Mouse (Mus musculus) spleen, adult 2 months (tissue): Measurements from ENCODE around the gene Fgfr2. TPM values are rescaled to one million over a fixed set of nuclear protein-coding genes. Genes with fewer than 3 reads are reported as not detected.
"Not testable (repeated sequence)": the region's sequence is repeated elsewhere in the genome, so short reads cannot be mapped to it uniquely, and the experiment has no call there.

Source experiments
- DNase-seq, 2 experiments: peaks; one replicate each; pipeline versions ENCODE4 v3.0.0 to v3.0.0-alpha.2; 2012 to 2021; ENCODE audit warnings: low spot score in 2 of 2, low read depth in 1 of 2
- H3K27ac ChIP-seq: fragments of 200-500 bp; 2 replicates; pipeline ENCODE4 v1.5.1; 2012; ENCODE audit warnings: low read length, inconsistent platforms; ENCODE audit not compliant: insufficient read depth
- H3K27me3 ChIP-seq: fragments of 200-500 bp; 2 replicates; pipeline ENCODE4 v1.6.1; 2012; ENCODE audit warnings: mild to moderate bottlenecking, moderate library complexity, low read length, inconsistent platforms; ENCODE audit not compliant: control insufficient read depth, insufficient read depth
- H3K36me3 ChIP-seq: fragments of 200-500 bp; 2 replicates; pipeline ENCODE4 v1.6.1; 2012; ENCODE audit warnings: mild to moderate bottlenecking, low read length, inconsistent platforms; ENCODE audit not compliant: control insufficient read depth, insufficient read depth
- H3K4me1 ChIP-seq: fragments of 200-500 bp; 2 replicates; pipeline ENCODE4 v1.6.1; 2011; ENCODE audit warnings: inconsistent platforms; ENCODE audit not compliant: control insufficient read depth, insufficient read depth, insufficient read length
- H3K4me3 ChIP-seq: fragments of 200-500 bp; 2 replicates; pipeline ENCODE4 v1.5.1; 2011; ENCODE audit warnings: mild to moderate bottlenecking, inconsistent platforms; ENCODE audit not compliant: insufficient read depth, insufficient read length; ENCODE audit errors: extremely low read depth
- CTCF ChIP-seq: fragments of 200-500 bp; IDR thresholded peaks from 2 replicates; pipeline ENCODE4 v1.5.1; 2011; ENCODE audit warnings: mild to moderate bottlenecking, inconsistent platforms; ENCODE audit not compliant: insufficient read depth, insufficient read length, insufficient replicate concordance; ENCODE audit errors: extremely low read depth
- POLR2A ChIP-seq: fragments of 200-500 bp; IDR thresholded peaks from 2 replicates; pipeline ENCODE4 v1.6.1; 2011; ENCODE audit warnings: low read depth, low read length, inconsistent platforms
- WGBS: fragments of 180-500 bp; shearing (Covaris S2); methylation state at CpG from one replicate; pipeline ENCODE4 v1.1.7; 2018; 5-methylcytosine and 5-hydroxymethylcytosine counted together
- polyA plus RNA-seq: library from polyadenylated mRNA; depleted of rRNA; stranded (reverse); fragments of >200 nt; gene quantifications from 2 replicates; pipeline ENCODE4 v1.2.3, GENCODE M21; 2012

Fgfr2 gene
- polyA plus RNA-seq, 1 experiment, result 1.6 TPM

- no peak for DNase-seq
- Histone ChIP-seq H3K27ac (no peak overlapping the region), H3K27me3 (0 out of 2 replicates have a peak, but pooled peaks cover 1% of the 10 kb centered on the region), H3K4me3 (no peak overlapping the region), H3K4me1 (no peaks in the 10 kb centered on the region), H3K36me3 (no peaks in the 10 kb centered on the region)
- WGBS, result 62% methylated on average over 5 of the region's 5 CpGs
- TF ChIP-seq POLR2A, result no peak
These were observed 616.9 kb downstream of the Fgfr2 start for GRCm38 (mm10) chr7:132506226-132506625.

GRCm38 (mm10) chr7:132502445-132502844, 620.7 kb downstream of the Fgfr2 start:
- H3K4me3 ChIP-seq, H3K4me1 ChIP-seq, H3K36me3 ChIP-seq, H3K27me3 ChIP-seq, H3K27ac ChIP-seq, DNase-seq: not testable (repeated sequence)

GRCm38 (mm10) chr7:132497142-132497541, 626.0 kb downstream of the Fgfr2 start:
- Histone ChIP-seq H3K36me3 (no peaks in the 10 kb centered on the region), H3K4me3 (no peak overlapping the region), H3K4me1 (no peaks in the 10 kb centered on the region), H3K27me3 (no peaks in the 10 kb centered on the region), H3K27ac (no peak overlapping the region)
- no peak for TF ChIP-seq POLR2A
- no peak for TF ChIP-seq CTCF
- no peak for DNase-seq
- 90% methylated on average over 3 of the region's 3 CpGs for WGBS

GRCm38 (mm10) chr7:132494263-132494662, 628.9 kb downstream of the Fgfr2 start:
- H3K4me3 ChIP-seq, result no peak overlapping the region

GRCm38 (mm10) chr7:132493632-132494031, 629.5 kb downstream of the Fgfr2 start:
- WGBS, result 50% methylated on average over 3 of the region's 3 CpGs
- Histone ChIP-seq H3K4me1 (no peaks in the 10 kb centered on the region), H3K36me3 (no peaks in the 10 kb centered on the region), H3K27me3 (no peaks in the 10 kb centered on the region), H3K27ac (no peak overlapping the region), H3K4me3 (no peak overlapping the region)
- TF ChIP-seq POLR2A (no peak), CTCF (no peak)
- DNase-seq, result no peak

More at GRCm38 (mm10) chr7:132494263-132494662, 628.9 kb downstream of the Fgfr2 start:
- TF ChIP-seq POLR2A (no peak), CTCF (no peak)
- H3K27ac ChIP-seq, result no peak overlapping the region
- DNase-seq, result no peak
- H3K4me1 ChIP-seq, result no peaks in the 10 kb centered on the region
- H3K27me3 ChIP-seq, result no peaks in the 10 kb centered on the region
- WGBS, result 36% methylated on average over 4 of the region's 4 CpGs
- no peaks in the 10 kb centered on the region for H3K36me3 ChIP-seq

- no peak for TF ChIP-seq POLR2A
- no peak for TF ChIP-seq CTCF
- H3K27ac ChIP-seq, result no peak overlapping the region
- no peak for DNase-seq
These were observed 631.2 kb downstream of the Fgfr2 start for GRCm38 (mm10) chr7:132491902-132492301.

GRCm38 (mm10) chr7:132487361-132487760, 635.8 kb downstream of the Fgfr2 start:
- TF ChIP-seq CTCF (no peak), POLR2A (no peak)
- DNase-seq, result no peak
- H3K36me3 ChIP-seq, result no peaks in the 10 kb centered on the region
- no peak overlapping the region for H3K4me3 ChIP-seq
- H3K4me1 ChIP-seq, result peaks cover 4% of the 10 kb centered on the region; the same call in 1 of the 2 replicates
- no peak overlapping the region for H3K27ac ChIP-seq
- 73% methylated on average over 6 of the region's 6 CpGs for WGBS
- no peaks in the 10 kb centered on the region for H3K27me3 ChIP-seq

More at GRCm38 (mm10) chr7:132491902-132492301, 631.2 kb downstream of the Fgfr2 start:
- WGBS, result 81% methylated on average over 7 of the region's 7 CpGs
- Histone ChIP-seq H3K36me3 (no peaks in the 10 kb centered on the region), H3K4me3 (no peak overlapping the region), H3K27me3 (no peaks in the 10 kb centered on the region), H3K4me1 (no peaks in the 10 kb centered on the region)
